Mouse (Mus musculus) cerebellum, postnatal 4 days (tissue): ENCODE measurements around the gene Wdr92.
A peak's percentile ranks its signal among the peaks of the same experiment; 100 is the strongest.

Experiments
- DNase-seq, 2 experiments: peaks; one replicate each; pipeline ENCODE4 v3.0.0; 2022; ENCODE audit warnings: low spot score in 2 of 2, mixed read lengths in 1 of 2

Wdr92 gene

DNA sequence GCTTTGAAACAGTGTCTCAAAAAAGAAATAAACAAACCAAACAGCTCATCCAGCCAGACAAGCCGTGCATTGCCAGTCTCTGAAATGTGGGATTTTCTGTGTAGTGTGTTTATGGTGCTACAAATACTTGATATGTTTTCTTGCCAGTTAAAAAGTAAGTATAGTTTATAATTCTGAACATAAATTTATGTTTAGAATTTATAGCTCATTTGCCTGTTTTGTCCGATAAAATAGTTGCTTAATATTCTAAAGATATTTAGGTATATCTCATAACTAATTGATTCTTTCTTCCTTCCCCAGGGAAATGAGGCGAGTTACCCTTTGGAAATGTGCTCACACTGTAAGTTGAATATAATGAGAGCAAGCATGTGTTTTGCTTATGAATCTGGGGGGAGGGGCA is at the start of gene Wdr92:
Gene Wdr92 (plus strand): TSS at position 301 of the 400 bp plus-strand sequence.
- no peak for DNase-seq

DNA sequence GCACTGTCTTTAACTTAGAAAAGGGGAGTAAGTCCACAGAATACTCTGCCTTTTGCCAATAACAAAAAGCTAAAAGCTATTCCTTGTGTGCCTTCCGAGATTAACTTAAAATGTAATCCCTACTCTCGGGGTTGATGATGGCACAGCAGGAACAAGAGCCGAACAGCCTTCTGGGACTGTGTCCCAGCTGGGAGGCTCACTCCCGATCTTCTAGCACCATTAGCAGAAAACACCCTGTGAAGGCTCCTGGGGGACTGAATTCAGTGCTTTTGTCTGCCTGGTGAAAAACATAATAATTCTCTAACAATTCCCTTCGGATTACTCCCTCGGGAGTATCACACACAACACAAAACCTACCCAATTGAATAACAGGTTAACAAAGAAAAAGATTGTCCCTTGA is 46.3 kb upstream of the Wdr92 start:
- no peak for DNase-seq

DNA sequence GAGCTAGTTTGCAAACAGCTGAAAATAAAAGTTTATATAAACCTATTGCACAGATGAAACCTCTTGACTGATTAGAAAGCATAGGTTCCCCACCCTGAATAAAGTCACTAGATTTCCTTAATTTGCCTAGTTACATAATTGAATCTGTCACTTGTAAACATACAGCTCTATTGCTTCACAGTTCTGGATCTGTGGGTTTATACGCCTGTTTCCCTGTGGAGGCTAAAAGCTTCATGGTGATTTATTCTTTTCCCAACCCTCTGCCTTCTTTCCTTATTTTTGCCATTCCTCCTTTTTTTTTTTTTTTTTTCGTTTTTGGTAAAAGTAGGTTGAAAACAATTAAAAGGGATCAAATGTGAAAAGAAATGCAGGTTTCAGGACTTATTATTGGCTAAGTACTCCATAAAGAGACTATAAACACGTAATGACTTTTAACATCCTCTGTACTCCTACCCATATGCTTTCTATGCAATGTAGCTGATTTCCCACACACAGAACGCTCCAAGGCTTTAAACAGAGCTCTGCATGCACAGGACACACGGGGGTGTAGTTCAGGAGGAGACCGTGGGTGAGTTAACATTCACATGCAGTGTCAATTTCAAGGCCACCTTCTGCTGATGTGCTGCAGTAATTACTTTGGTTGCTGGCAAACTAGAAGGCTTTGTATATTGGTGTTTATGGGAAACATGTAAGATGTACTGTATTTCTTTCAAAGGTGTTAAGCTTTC is 43.4 kb upstream of the Wdr92 start:
- DNase-seq: no peak

DNA sequence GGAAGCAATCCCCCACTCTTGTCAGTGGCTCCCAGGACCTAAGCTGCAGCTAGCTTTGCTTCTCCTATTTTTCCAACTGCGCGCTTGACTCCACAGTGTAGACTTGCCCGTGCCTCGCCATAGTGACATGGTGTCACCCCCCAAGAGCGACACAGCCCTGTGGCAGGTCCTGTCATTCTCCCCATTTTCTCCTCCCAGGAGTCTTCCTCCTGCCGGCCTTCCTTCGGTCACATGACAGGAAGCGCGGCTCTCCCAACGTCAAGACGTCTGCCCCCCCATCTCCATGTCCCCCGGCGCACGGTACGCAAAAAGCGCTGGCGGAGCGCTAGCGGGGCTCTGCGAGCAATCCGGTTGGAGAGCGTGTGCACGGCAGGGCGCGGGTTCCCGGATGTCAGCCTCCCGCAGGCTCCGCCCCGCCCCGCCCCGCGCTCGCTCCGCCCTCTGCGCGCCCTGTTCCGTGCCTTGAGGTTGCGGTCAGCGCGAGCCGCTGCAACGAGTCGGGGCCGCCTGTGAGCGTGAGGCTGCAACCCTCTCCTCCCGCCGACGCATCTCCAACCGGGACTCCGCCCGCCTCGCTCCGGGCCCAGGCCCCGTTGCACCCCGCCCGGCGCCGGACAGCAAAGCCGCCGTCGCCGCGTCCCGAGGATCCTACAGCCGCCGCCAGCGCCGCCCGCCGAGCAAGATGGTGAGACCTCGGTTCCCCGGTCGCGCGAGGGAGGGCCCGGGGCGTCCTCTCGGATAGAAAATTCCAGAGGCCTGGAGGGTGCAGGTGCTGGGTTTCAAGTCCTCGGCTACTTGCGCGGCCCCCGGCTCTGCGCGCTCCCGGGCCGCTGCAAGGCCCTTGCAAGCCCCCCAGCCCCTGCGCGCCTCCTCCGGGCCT is 22.8 kb upstream of the Wdr92 start, which contains the start of gene Ppp3r1:
Gene Ppp3r1 (plus strand): TSS at position 406 of the 880 bp plus-strand sequence.
- DNase-seq: peak; percentile 92 to 97

DNA sequence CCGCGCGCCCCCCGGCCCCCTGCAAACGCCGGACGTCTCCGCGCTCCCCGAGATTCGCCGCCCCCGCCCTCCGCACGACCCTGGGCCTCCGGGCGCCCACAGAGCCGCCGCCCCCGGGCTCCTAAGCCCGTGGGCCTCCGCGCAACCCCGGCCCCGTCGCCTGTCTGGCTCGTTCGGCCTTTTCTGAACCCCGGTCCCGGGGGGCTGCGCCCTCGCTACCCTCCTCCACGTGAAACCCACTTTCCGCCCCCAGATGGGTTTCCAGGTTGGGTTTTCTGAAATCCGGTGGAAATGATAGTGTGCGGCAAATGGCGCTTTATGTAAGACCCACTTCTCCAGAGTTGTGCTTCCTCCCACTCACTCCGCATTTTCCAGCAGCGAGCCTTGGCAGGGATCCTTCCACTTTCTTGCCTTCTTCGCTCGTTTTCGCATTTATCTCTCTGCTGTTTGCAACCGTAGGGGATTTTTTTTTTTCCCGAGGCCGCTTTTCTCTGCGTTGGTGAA is 22.1 kb upstream of the Wdr92 start:
- DNase-seq: peak in 1 of 2 experiments; percentile 29

DNA sequence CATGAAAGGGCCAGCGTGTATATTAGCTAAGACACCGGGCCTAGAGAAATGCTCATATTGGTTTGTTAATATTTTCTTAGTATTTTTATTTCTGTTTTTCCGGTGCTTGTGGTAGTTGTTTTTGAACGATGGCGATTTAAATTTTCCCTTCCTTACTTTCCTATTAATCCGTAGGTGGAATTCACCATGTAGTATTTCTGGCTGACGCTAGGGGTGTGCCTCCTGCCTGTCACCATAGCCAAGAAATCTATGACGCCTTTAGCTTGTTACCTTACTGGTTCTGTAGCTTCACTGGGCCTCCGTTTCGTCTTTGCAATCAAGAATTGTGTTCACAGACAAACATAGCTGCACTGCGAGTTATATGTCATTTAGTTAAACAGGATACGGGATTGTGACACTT is 21.7 kb upstream of the Wdr92 start:
- DNase-seq: peak in 1 of 2 experiments; percentile 42

DNA sequence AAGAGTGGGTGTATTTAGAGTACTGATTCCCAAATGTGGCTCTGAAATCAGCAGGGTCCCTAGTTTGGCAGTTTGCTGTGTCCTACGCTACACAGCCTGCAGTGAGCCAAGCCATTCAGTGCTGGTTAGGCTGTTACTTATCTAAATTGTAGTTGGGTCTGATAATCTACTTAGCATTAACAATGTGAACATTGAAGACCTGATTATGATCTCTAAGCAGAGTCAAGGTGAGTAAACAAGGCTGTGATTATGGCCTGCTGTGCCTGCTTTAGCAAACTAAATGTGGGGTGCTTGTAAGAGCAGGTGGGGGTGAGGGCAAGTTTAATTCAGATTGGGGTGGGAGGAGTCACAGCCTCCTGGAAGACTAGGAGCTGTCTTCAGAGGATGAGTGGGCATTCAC is 18.0 kb upstream of the Wdr92 start:
- no peak for DNase-seq

DNA sequence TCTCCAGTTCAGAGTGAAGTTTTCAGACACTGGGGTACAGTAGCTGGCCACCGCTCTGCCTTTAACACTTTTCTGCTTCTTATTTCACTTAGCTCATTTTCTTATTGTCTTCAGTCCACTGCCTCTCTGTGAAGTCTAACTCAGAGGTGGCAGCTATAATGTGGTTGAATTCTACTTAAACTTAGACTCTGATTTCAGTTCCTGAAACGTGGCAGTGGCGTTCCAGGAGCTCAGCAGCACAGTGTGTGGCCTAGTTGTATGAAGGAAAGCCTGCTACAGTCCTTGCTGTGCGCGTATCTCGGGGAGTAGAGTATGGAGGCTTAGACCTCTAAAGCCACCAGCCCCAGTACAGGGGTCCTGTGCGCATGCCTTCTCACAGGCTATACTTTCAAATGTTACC is 15.3 kb upstream of the Wdr92 start:
- DNase-seq: no peak

DNA sequence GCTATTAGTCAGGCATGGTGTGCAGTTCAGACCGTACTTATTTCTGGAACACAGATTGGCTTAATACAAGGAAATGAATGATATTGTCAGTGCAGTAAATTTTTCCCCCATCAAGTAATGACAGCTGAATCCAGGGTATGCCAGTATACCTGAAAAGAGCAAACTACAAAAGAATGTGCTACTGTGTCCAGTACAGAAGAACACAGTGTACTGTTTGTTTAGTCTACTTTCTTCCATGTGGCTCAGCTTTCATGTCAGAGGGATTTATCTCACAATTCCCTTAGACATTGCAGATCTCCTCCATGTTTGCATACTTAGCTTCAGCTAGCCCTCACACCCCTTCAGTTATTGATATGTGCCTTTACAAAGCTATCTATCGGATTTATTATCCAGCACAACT is 12.6 kb upstream of the Wdr92 start:
- DNase-seq: no peak

DNA sequence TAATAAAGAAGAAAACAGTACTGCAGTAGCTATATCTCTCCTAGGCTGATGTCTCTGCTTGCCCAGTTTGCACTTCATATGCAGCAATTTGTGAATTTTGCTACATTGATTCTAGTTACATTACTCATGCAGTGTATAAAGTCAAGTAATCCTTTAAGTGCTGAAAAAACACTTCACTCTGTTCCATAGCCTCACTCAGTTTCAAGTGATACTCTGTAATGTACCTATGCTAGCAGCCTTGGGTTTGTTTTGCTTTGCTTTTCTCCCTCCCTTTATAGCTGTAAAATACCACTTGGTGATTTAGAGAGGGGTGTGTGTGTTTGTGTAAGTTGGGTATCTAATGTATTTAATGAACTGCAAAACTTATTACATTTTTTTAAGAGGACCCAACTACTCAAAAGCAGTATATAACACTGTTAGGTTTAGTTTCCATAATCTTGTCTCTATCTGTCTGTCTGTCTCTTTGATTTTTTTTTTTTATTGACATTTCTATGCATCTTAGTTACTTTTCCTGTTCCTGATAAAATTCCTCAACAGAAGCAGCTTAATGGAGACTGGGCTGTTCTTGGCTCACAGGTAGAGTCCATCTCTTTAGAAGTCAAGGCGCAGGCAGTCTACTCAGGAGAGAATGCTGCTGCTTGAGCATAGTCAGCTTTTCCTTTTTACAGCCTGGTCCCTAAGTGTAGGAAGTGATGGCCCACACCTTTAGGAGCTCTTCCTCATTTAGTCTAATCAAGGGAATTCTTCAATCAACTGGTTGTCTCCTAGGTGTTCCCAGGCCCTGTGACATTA is 10.8 kb upstream of the Wdr92 start:
- no peak for DNase-seq

DNA sequence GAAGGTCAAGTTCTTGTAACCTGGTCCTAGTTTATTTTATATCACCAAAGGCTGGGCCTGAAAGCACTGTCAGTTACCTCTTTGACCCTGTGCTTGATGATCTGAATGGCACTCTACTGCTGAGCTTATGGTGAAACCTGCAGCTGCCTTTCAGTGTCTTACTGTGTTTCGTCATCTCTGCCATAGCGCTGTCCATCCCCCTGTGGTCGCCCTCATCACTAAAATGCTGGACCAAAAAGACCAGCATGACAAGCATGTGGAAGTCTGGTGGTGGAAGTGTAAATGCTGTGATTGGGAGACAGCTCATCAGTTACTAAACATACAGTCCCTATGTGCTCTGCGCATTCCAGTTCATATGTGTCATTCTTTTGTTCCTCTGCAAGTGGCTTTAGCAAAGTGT is 9.6 kb upstream of the Wdr92 start:
- no peak for DNase-seq

DNA sequence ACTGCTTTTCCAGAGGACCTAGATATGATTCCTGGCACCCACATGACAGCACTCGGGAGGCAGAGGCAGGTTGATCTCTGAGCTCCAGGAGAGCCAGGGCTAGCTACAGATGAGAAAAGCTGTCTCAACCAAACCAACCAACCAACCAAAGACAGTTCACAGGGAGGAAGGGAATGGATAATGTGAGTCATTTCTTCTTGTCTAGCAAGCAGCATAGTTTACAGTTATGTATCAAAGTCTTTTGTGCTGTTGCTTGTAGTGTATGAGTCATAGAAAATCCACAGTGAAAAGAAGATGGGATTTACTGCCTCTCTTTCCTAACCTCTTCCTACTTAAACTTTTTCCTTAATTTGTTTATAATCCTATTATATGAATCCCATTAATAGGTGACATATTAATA is 5.3 kb upstream of the Wdr92 start:
- DNase-seq: no peak

DNA sequence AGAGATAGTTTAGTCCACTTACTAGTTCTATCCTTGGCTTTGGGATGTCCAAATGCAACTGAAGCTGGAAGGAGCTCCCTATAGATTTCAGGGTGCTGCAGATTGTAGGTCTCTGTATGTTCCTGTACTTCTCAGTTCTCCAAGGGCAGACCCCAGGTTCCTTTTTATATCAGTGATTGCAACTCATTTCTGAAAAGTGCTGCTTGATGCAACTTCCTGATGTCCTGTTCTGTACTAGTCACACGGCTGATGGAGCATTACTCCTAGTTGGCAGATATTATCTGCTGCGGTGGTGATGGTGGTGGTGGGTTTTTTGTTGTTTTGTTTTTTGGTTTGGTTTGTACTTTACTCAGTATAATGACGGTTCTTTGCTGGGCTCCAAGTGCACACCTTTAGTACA is 1.2 kb upstream of the Wdr92 start:
- DNase-seq: no peak

DNA sequence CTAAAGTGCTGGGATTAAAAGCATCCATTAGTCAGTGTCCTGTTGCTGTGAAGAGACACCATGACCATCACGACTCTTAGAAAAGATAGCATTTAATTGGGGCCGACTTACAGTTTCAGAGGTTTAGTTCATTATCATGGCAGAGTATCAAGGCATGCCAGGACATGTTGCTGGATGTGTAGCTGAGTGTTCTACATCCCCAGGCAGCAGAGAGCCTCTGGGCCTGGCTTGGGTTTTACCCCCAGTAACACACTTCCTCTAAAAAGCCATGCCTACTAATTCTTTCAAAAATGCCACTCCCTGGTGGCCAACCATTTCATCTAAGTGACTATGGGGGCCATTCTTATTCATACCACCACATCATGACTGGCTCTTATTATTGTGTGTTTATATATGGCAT is 1.3 kb downstream of the Wdr92 start:
- DNase-seq: no peak

DNA sequence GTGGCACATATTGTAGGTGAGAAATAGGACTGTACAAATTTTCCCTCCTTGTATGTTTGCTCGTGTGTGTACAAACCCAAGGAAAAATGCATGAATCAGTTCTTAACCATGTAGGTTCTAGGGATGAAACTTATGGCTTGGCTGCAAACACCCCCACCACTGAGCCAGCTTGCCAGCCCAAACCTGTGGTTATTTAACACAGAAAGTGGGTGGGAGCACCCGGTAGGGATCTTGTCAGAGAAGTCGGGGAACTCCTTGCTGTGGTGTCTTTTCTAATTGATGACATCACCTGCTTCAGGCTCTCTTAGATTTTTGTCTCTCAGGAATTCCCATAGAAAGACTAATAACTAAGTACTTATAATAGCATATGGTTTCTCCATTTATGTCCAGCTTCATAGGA is 5.7 kb downstream of the Wdr92 start:
- DNase-seq: no peak

DNA sequence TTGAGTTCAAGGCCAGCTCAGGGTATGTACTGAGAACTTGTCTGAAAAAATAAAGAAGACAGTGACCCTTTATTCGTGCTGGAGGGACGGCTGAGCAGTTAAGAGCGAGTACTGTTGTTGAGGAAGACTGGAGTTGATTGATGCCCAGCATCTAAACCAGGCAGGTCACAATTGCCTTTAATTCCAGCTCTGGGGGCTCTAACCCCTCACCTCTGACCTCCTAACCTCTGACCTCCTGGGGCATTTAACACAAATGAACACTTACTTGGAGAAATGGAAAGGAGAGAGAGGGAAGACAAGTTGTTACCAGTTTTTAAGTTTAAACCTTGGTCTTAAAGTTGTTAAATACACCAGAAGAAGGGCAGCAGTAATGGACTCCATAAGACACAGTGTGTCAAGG is 6.9 kb downstream of the Wdr92 start:
- DNase-seq: no peak

DNA sequence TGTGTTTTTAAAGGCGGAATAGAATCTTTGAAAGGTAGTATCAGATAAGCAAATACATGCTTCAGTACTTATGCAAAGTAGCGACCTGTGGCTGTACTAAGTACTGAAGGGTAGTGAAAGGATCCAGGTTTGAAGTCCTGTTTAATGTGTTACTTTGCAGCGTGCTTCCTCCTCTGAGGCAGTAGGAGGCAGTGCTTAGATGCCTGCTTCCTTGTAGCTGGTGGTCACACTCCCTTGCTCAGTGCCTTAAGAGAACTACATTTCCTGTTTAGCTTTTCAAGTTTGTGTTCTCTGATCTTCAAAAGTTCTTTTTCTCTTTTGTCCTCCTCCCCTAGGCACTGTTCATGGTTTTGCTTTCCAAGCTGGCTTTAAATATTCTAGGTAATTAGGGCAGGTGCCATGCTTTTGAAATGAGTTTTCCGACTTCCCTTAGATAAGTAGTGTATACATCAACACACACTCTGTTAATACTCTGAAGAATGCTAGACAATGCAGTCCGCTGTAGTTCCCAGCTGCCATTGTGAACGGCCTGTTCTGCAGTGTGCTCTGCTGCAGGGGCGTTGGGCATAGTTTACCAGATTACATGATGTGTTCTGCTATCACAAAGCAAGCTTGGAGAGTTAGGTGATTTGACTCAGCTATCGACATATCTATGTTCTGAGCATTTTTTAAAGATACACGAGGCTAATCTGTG is 10.4 kb downstream of the Wdr92 start:
- DNase-seq: no peak

DNA sequence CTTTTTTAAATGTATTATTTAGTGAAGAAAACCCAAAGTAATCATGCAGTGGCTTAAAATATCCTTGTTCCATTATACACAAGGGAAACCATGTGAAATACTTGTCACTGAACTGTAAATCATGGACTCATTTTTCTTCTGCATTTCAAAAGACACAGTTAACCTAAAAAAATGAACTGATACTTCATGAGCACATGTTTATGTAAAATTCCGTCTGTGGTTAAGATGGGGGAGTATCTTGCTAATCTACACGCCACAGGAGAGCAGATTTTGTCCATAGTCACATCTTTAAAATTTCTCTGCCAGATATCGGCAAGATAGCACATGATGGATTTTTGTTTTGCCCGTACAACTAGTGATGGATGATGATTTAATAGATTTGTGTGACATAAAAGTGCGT is 17.3 kb downstream of the Wdr92 start:
- no peak for DNase-seq

DNA sequence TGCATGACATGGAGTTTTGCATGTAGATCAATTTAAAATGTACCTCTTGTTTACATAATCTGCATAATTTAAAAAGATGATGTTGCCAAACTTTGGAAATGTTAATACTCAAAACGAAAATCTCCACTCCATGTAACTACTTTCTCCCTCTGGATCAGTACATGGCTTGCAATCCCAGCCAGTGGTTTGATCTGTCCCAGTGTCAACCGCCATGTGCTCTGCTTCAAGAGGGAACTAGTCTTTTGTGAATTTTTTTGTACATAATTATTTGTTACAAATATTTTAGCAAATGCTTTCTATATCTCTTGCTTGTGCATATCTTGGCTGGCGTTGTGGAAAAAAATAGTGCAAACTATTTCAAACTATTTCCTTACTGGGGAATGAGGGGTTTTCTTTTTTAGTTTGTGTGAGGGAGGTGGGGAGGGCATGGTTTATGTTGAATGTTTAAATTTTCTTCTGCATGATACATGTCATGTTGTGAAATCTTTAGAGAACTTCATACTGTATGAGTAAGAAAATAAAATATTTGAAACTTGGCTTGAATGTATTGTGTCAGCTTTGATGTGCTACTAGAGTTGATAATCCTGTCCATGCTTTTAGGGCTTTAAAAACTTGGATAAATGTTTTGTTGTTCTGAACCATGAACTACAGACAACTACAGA is 18.1 kb downstream of the Wdr92 start:
- no peak for DNase-seq

DNA sequence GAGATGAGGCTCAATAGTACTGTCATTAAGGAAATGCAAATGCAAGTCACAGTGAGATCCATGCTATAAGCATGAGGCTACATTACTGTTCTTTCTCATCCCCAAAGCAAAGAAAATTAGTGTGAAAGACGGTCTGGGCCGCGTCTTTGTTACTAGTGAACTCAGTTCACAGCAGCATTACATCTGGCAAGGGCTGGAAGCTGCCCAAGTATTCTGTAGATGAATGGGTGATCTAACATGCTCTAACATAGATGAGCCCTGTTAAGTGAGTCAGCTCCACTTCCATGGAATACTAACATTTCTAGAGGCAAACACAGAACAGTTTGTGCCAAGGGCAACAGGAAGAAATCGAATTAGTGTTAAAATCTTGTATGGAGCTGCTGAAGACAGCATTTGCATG is 19.0 kb downstream of the Wdr92 start:
- DNase-seq: no peak

DNA sequence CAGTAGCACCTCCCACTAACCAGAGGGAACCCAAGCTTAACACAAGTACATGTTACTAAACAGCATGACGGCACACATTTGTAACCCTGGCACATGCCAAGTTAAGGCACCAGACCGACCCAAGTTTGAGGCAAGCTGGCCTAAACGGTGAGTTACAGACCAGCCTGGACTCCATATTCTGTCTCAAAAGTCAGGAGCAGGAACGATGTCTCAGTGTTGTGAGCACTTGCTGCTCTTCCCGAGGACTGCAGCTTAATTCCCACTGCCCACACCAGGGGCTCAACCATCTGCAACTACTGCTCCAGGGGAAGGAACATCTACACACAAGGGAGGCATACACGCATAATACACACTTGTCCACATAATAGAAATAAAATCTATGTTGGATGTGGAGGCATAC is 20.6 kb downstream of the Wdr92 start:
- DNase-seq: no peak
